Mouse (Mus musculus) Patski (cell line): ENCODE measurements around the gene Lamb2. TPM values are rescaled to one million over a fixed set of nuclear protein-coding genes. Genes with fewer than 3 reads are reported as not detected.
A peak's percentile ranks its signal among the peaks of the same experiment; 100 is the strongest.

ENCODE experiments used
- ATAC-seq: fragments of 100-300 bp; one replicate; pipeline ENCODE4 v1.8.0; 2021
- CTCF ChIA-PET: fragments of 350-600 bp; sonication (Branson Sonifier 250); formaldehyde crosslinking; loops from one replicate; lab custom pipeline; 2022; ENCODE audit warnings: inconsistent platforms; lab: Charles Lee
- POLR2A ChIA-PET: fragments of 350-600 bp; sonication (Branson Sonifier 250); formaldehyde crosslinking; loops from one replicate; lab custom pipeline; 2022; ENCODE audit warnings: antibody characterized with exemption, inconsistent platforms; lab: Charles Lee
- DNase-seq: peaks from one replicate; pipeline ENCODE4 v3.0.0-alpha.2; 2011; ENCODE audit warnings: low read depth, low spot score
- H3K27me3 ChIP-seq: fragments of 371-371 bp; one replicate; pipeline ENCODE4 v1.5.1; 2021
- CTCF ChIP-seq: fragments of 100-300 bp; IDR thresholded peaks from one replicate; pipeline ENCODE4 v1.5.1; 2021
- in situ Hi-C: fragments of 300-500 bp; cut with MboI; formaldehyde crosslinking; loops from 3 replicates; pipeline ENCODE4 v1.11.1; 2018; ENCODE audit warnings: low pct_unique_long_range_greater_than_20kb, mixed read lengths
- polyA plus RNA-seq: library from polyadenylated mRNA; unstranded; gene quantifications from one replicate; pipeline ENCODE4 v1.2.3, GENCODE M21; 2021

The Lamb2 gene
- polyA plus RNA-seq, 1 experiment from 2014 or later = 131 TPM

- DNase-seq (peak; percentile 73), ATAC-seq (peak; percentile 81)
- no peak for TF ChIP-seq CTCF
- in situ Hi-C loops = no loop called here
- ChIA-PET CTCF (no interaction called here), POLR2A (interaction anchor here (0.5 to 5.5 kb wide), 5 partner anchors 11 to 73 kb away, joined by 3 to 30 read pairs (median 3); partner anchors contain the start of genes Lamb2 and Qars)
- H3K27me3 ChIP-seq = no peaks in the 10 kb centered on the region
These were observed 11.2 kb downstream of the Lamb2 start, which contains the start of gene Usp19 for GRCm38 (mm10) chr9:108490559-108491285. Usp19 (plus strand) TSS chr9:108490602.

- POLR2A ChIA-PET = interaction anchor here (1.0 to 5.5 kb wide), 3 partner anchors 11 to 28 kb away, joined by 3 to 30 read pairs (median 3); partner anchors contain the start of gene Lamb2
- in situ Hi-C loops = no loop called here
- ATAC-seq (no peak), DNase-seq (no peak)
- CTCF ChIA-PET = no interaction called here
- no peaks in the 10 kb centered on the region for H3K27me3 ChIP-seq
- no peak for TF ChIP-seq CTCF
These were observed 11.7 kb downstream of the Lamb2 start for GRCm38 (mm10) chr9:108491286-108491580.

- in situ Hi-C loops = no loop called here
- TF ChIP-seq CTCF = no peak
- H3K27me3 ChIP-seq = no peaks in the 10 kb centered on the region
- ChIA-PET CTCF (no interaction called here), POLR2A (interaction anchor here (0.8 to 5.5 kb wide), 4 partner anchors 12 to 110 kb away, joined by 3 to 30 read pairs (median 3); partner anchors contain the start of gene Lamb2)
- peak; percentile 37 for DNase-seq
- peak; percentile 2 for ATAC-seq
These were observed 12.7 kb downstream of the Lamb2 start for GRCm38 (mm10) chr9:108492043-108492750.

GRCm38 (mm10) chr9:108493246-108493645 is 13.7 kb downstream of the Lamb2 start:
- ATAC-seq = no peak
- ChIA-PET POLR2A (interaction anchor here (1.4 to 5.5 kb wide), 2 partner anchors 10 to 13 kb away, joined by 3 to 30 read pairs; partner anchors contain the start of gene Lamb2), CTCF (no interaction called here)
- no peak for TF ChIP-seq CTCF
- DNase-seq = no peak
- no peaks in the 10 kb centered on the region for H3K27me3 ChIP-seq
- in situ Hi-C loops = no loop called here

GRCm38 (mm10) chr9:108494146-108494825 is 14.8 kb downstream of the Lamb2 start:
- no peaks in the 10 kb centered on the region for H3K27me3 ChIP-seq
- ChIA-PET POLR2A (interaction anchor here (1.4 kb wide), 1 partner anchor 9 kb away, joined by 3 read pairs; no protein-coding TSS in a partner anchor), CTCF (interaction anchor here (0.7 kb wide), 1 partner anchor 20 kb away, joined by 3 read pairs; no protein-coding TSS in a partner anchor)
- no peak for TF ChIP-seq CTCF
- ATAC-seq = no peak
- in situ Hi-C loops = no loop called here
- no peak for DNase-seq

- POLR2A ChIA-PET = interaction anchor here (1.4 kb wide), 1 partner anchor 8 kb away, joined by 3 read pairs; no protein-coding TSS in a partner anchor
- in situ Hi-C loops = no loop called here
- CTCF ChIA-PET = interaction anchor here (0.7 kb wide), 1 partner anchor 20 kb away, joined by 3 read pairs; no protein-coding TSS in a partner anchor
- H3K27me3 ChIP-seq = no peaks in the 10 kb centered on the region
- ATAC-seq (no peak), DNase-seq (no peak)
- TF ChIP-seq CTCF = no peak
These were observed 15.4 kb downstream of the Lamb2 start for GRCm38 (mm10) chr9:108494905-108495304.

GRCm38 (mm10) chr9:108499231-108499630 is 19.7 kb downstream of the Lamb2 start:
- in situ Hi-C loops = no loop called here
- ChIA-PET POLR2A (interaction anchor here (1.5 kb wide), 1 partner anchor 16 kb away, joined by 3 read pairs; no protein-coding TSS in a partner anchor), CTCF (no interaction called here)
- no peak for TF ChIP-seq CTCF
- ATAC-seq (no peak), DNase-seq (no peak)
- no peaks in the 10 kb centered on the region for H3K27me3 ChIP-seq

GRCm38 (mm10) chr9:108499943-108500342 is 20.4 kb downstream of the Lamb2 start:
- in situ Hi-C loops = no loop called here
- no peaks in the 10 kb centered on the region for H3K27me3 ChIP-seq
- ChIA-PET POLR2A (interaction anchor here (1.5 kb wide), 1 partner anchor 15 kb away, joined by 3 read pairs; no protein-coding TSS in a partner anchor), CTCF (interaction anchor here (1.0 kb wide), 1 partner anchor 13 kb away, joined by 3 read pairs; no protein-coding TSS in a partner anchor)
- no peak for ATAC-seq
- DNase-seq = no peak
- no peak for TF ChIP-seq CTCF

GRCm38 (mm10) chr9:108506901-108507300 is 27.4 kb downstream of the Lamb2 start:
- H3K27me3 ChIP-seq = no peaks in the 10 kb centered on the region
- ChIA-PET POLR2A (interaction anchor here (1.5 kb wide), 1 partner anchor 10 kb away, joined by 8 read pairs; the partner anchor contains the start of gene Qrich1), CTCF (no interaction called here)
- DNase-seq (no peak), ATAC-seq (no peak)
- in situ Hi-C loops = no loop called here
- TF ChIP-seq CTCF = no peak
